ENCODE assay signal across 12 mouse cellular contexts in genomic region chr17:27050853-27051252, GRCm38 (mm10). TPM values are rescaled to one million over a fixed set of nuclear protein-coding genes. Genes with fewer than 3 reads are reported as not detected.
DNase-seq lines count a peak whose midpoint lies in the region; ATAC-seq and TF ChIP-seq lines count a peak whose summit lies in the region.
"Had no signal": no experiment of that assay in that cellular context is flagged by ENCODE, and none has a peak within 500 bp of the region (broad histone marks: within the 10 kb centered on the region; RNA-seq: fewer than 3 reads in every experiment).

No protein-coding gene starts in this region.

- H3K9me3 ChIP-seq in liver, postnatal 0 days (ENCODE audit: low read length), result no peaks in the 10 kb centered on the region
- H3K9me3 ChIP-seq in liver, embryonic 12.5 days (replicated peaks), result no peaks in the 10 kb centered on the region
- no peaks in the 10 kb centered on the region for H3K9me3 ChIP-seq in MEL (replicated peaks; ENCODE audit: insufficient read depth, low read length)
- H3K9me3 ChIP-seq in embryonic facial prominence, embryonic 15.5 days (replicated peaks), result no peaks in the 10 kb centered on the region
- H3K9me3 ChIP-seq in stomach, embryonic 15.5 days, result no peaks in the 10 kb centered on the region
- H3K9me3 ChIP-seq: forebrain, embryonic 10.5 days; limb, embryonic 12.5 days had no signal

- no peaks in the 10 kb centered on the region for H3K36me3 ChIP-seq in liver, postnatal 0 days (replicated peaks; ENCODE audit: insufficient read depth, low read length)
- no peaks in the 10 kb centered on the region for H3K36me3 ChIP-seq in liver, embryonic 12.5 days
- peaks cover 0 to 5% of the 10 kb centered on the region in 2 experiments; a peak in 1 of 4 replicates for H3K36me3 ChIP-seq in MEL (ENCODE audit: control insufficient read depth in 1 of 2, insufficient read depth in 2 of 2, low read length in 2 of 2)
- no peaks in the 10 kb centered on the region for H3K36me3 ChIP-seq in embryonic facial prominence, embryonic 15.5 days
- no peaks in the 10 kb centered on the region for H3K36me3 ChIP-seq in stomach, embryonic 15.5 days
- H3K36me3 ChIP-seq: forebrain, embryonic 10.5 days; G1E; limb, embryonic 12.5 days had no signal

- H3K4me3 ChIP-seq in liver, postnatal 0 days (ENCODE audit: low read depth, low read length), result no peak overlapping the region
- no peak overlapping the region for H3K4me3 ChIP-seq in liver, embryonic 12.5 days
- H3K4me3 ChIP-seq in MEL (ENCODE audit: control insufficient read depth in 1 of 2, insufficient read depth in 1 of 2, low read depth in 2 of 2, low read length in 2 of 2), result peak overlapping the region in 1 of 2 experiments; percentile 64; a peak in 1 of 4 replicates
- H3K4me3 ChIP-seq in embryonic facial prominence, embryonic 15.5 days (replicated peaks), result no peak overlapping the region
- H3K4me3 ChIP-seq in stomach, embryonic 15.5 days (replicated peaks), result no peak overlapping the region
- H3K4me3 ChIP-seq: limb, embryonic 12.5 days had no signal

- no peak for TF ChIP-seq RAD21 in MEL (IDR thresholded peaks at IDR 0.05; ENCODE audit: low read depth, low read length)

- peaks cover 3% of the 10 kb centered on the region; the same call in 1 of the 2 replicates for H3K4me1 ChIP-seq in liver, postnatal 0 days (ENCODE audit: insufficient read depth)
- H3K4me1 ChIP-seq in liver, embryonic 12.5 days, result peaks cover 21% of the 10 kb centered on the region
- H3K4me1 ChIP-seq in MEL (ENCODE audit: control insufficient read depth in 1 of 2, insufficient read depth in 2 of 2, low read length in 2 of 2), result peaks cover 0 to 12% of the 10 kb centered on the region in 2 experiments; a peak in 3 of 4 replicates
- peaks cover 24% of the 10 kb centered on the region for H3K4me1 ChIP-seq in embryonic facial prominence, embryonic 15.5 days
- H3K4me1 ChIP-seq in stomach, embryonic 15.5 days, result peaks cover 28% of the 10 kb centered on the region

- TF ChIP-seq POLR2A in MEL (IDR thresholded peaks at IDR 0.05; ENCODE audit: control insufficient read depth in 1 of 2, insufficient read depth in 1 of 2, low read depth in 1 of 2, low read length in 2 of 2, poor library complexity in 1 of 2), result no peak

- WGBS in liver, postnatal 0 days (ENCODE audit: insufficient replicate concordance), result 62% methylated on average over 5 of the region's 5 CpGs
- 63% methylated on average over 5 of the region's 5 CpGs for WGBS in liver, embryonic 12.5 days (ENCODE audit: insufficient replicate concordance)
- WGBS in embryonic facial prominence, embryonic 15.5 days, result 55% methylated on average over 5 of the region's 5 CpGs
- WGBS in stomach, embryonic 15.5 days, result 66% methylated on average over 5 of the region's 5 CpGs

- no peak for TF ChIP-seq CTCF in liver, postnatal 0 days (IDR thresholded peaks at IDR 0.05; ENCODE audit: low read depth)
- TF ChIP-seq CTCF in MEL (IDR thresholded peaks at IDR 0.05 in 2 of 3, conservative IDR thresholded peaks at IDR 0.05 in 1 of 3; ENCODE audit: control insufficient read depth in 1 of 3, insufficient read depth in 1 of 3, low read depth in 2 of 3, low read length in 3 of 3, poor library complexity in 1 of 3, severe bottlenecking in 1 of 3), result no peak

- no peak for DNase-seq in liver, postnatal 0 days
- DNase-seq in MEL (ENCODE audit: low read depth, low spot score), result no peak
- no peak for DNase-seq in adrenal gland, postnatal 25 days
- DNase-seq: cerebellum, adult 9-10 months; kidney, adult 18-20 months had no signal

- peaks cover 1% of the 10 kb centered on the region; the same call in 1 of the 2 replicates for H3K79me2 ChIP-seq in MEL (ENCODE audit: control insufficient read depth, insufficient read depth, low read length, poor library complexity)

- no peak for TF ChIP-seq EP300 in liver, postnatal 0 days (IDR thresholded peaks at IDR 0.05; ENCODE audit: low read depth)
- no peak for TF ChIP-seq EP300 in MEL (IDR thresholded peaks at IDR 0.05; ENCODE audit: low read depth in 1 of 2, low read length in 2 of 2)

- H3K4me2 ChIP-seq in liver, postnatal 0 days (ENCODE audit: low read depth, low read length), result 0 out of 2 replicates have a peak overlapping the region, but pooled peaks have one; percentile 63
- H3K4me2 ChIP-seq in liver, embryonic 12.5 days, result no peak overlapping the region
- H3K4me2 ChIP-seq in embryonic facial prominence, embryonic 15.5 days (replicated peaks), result no peak overlapping the region
- H3K4me2 ChIP-seq in stomach, embryonic 15.5 days, result 0 out of 2 replicates have a peak overlapping the region, but pooled peaks have one; percentile 37
- H3K4me2 ChIP-seq: limb, embryonic 12.5 days had no signal

- H3K9ac ChIP-seq in liver, postnatal 0 days (replicated peaks), result no peak overlapping the region
- H3K9ac ChIP-seq in liver, embryonic 12.5 days, result no peak overlapping the region
- H3K9ac ChIP-seq in MEL (ENCODE audit: control insufficient read depth, low read depth, low read length, poor library complexity, severe bottlenecking), result peak overlapping the region; percentile 74
- no peak overlapping the region for H3K9ac ChIP-seq in embryonic facial prominence, embryonic 15.5 days
- H3K9ac ChIP-seq in stomach, embryonic 15.5 days, result no peak overlapping the region
- H3K9ac ChIP-seq: limb, embryonic 12.5 days had no signal

- H3K27me3 ChIP-seq in liver, postnatal 0 days (ENCODE audit: insufficient read depth, low read length), result no peaks in the 10 kb centered on the region
- H3K27me3 ChIP-seq in liver, embryonic 12.5 days (replicated peaks), result peaks cover under 1% of the 10 kb centered on the region; the same call in 1 of the 2 replicates
- no peaks in the 10 kb centered on the region for H3K27me3 ChIP-seq in MEL (ENCODE audit: control insufficient read depth in 1 of 2, insufficient read depth in 2 of 2, low read length in 2 of 2)
- H3K27me3 ChIP-seq in embryonic facial prominence, embryonic 15.5 days, result no peaks in the 10 kb centered on the region
- H3K27me3 ChIP-seq in stomach, embryonic 15.5 days (replicated peaks), result no peaks in the 10 kb centered on the region
- H3K27me3 ChIP-seq: limb, embryonic 12.5 days had no signal

- no peak overlapping the region for H3K27ac ChIP-seq in liver, postnatal 0 days (ENCODE audit: low read depth)
- no peak overlapping the region for H3K27ac ChIP-seq in liver, embryonic 12.5 days
- no peak overlapping the region for H3K27ac ChIP-seq in MEL (ENCODE audit: control insufficient read depth, low read depth, low read length)
- H3K27ac ChIP-seq in embryonic facial prominence, embryonic 15.5 days (replicated peaks), result 0 out of 2 replicates have a peak overlapping the region, but pooled peaks have one; percentile 30
- peak overlapping the region; percentile 46; the same call in 1 of the 2 replicates for H3K27ac ChIP-seq in stomach, embryonic 15.5 days
- H3K27ac ChIP-seq: limb, embryonic 12.5 days had no signal

- no peak for ATAC-seq in liver, postnatal 0 days
- no peak for ATAC-seq in liver, embryonic 12.5 days
- no peak for ATAC-seq in embryonic facial prominence, embryonic 15.5 days (ENCODE audit: insufficient number of reproducible peaks, low FRiP score, low TSS enrichment, low read depth)
- no peak for ATAC-seq in stomach, embryonic 15.5 days (ENCODE audit: insufficient read depth, low FRiP score, low read depth)
- no peak for ATAC-seq in erythroid progenitor cell, adult 5-6 weeks (replicated peaks; ENCODE audit: low FRiP score, poor library complexity, severe bottlenecking)

TF ChIP-seq in MEL, 35 proteins besides CTCF, POLR2A, EP300 and RAD21 (continues in another document):
- no peak for TF ChIP-seq ETS1 (IDR thresholded peaks at IDR 0.05; ENCODE audit: low read depth, low read length)
- TF ChIP-seq ZKSCAN1 (IDR thresholded peaks at IDR 0.05; ENCODE audit: low read depth, low read length), result no peak
- no peak for TF ChIP-seq TBP (IDR thresholded peaks at IDR 0.05; ENCODE audit: low read depth, low read length)
- no peak for TF ChIP-seq BHLHE40 (IDR thresholded peaks at IDR 0.05; ENCODE audit: borderline replicate concordance, low read depth, low read length)
- TF ChIP-seq TAL1 (IDR thresholded peaks at IDR 0.05; ENCODE audit: low read length), result no peak
- no peak for TF ChIP-seq GATA1 (IDR thresholded peaks at IDR 0.05; ENCODE audit: low read depth, low read length)
- no peak for TF ChIP-seq CHD1 (IDR thresholded peaks at IDR 0.05; ENCODE audit: low read depth, low read length)
- TF ChIP-seq MXI1 (IDR thresholded peaks at IDR 0.05; ENCODE audit: low read depth, low read length), result no peak
- TF ChIP-seq ZNF384 (IDR thresholded peaks at IDR 0.05; ENCODE audit: low read depth, low read length), result no peak
- no peak for TF ChIP-seq MYC (IDR thresholded peaks at IDR 0.05; ENCODE audit: low read depth, low read length)
- no peak for TF ChIP-seq SMC3 (IDR thresholded peaks at IDR 0.05; ENCODE audit: low read depth, low read length)

RNA-seq across cellular contexts. Expression of gene Itpr3, which starts 6.3 kb away (rescaled TPM):
- polyA plus RNA-seq in liver, postnatal 0 days (2015; fragmentation: Nextera tagmentation; extraction: Ambion mirVana), result 0.36 and 0.45 TPM in 2 replicates
- polyA plus RNA-seq in liver, embryonic 12.5 days (2016; fragmentation: Nextera tagmentation; extraction: Ambion mirVana), result 1.2 and 1.3 TPM in 2 replicates
- total RNA-seq in MEL (2012; rRNA removed), result 7.3 and 9.7 TPM in 2 replicates
- polyA plus RNA-seq in MEL (2012; ENCODE audit: insufficient read depth in 1 of 2, insufficient read length in 2 of 2, low read depth in 1 of 2, low replicate concordance in 2 of 2, missing spikeins in 1 of 2), result 10 to 100 TPM in 1 of 2 experiments, not detected in 1; 11.4 TPM
- polyA plus RNA-seq in embryonic facial prominence, embryonic 15.5 days (2015; fragmentation: Nextera tagmentation; extraction: Ambion mirVana), result 5.3 TPM in 2 replicates
- polyA plus RNA-seq in stomach, embryonic 15.5 days (2015; fragmentation: Nextera tagmentation; extraction: Ambion mirVana), result 10.8 and 12.3 TPM in 2 replicates
- total RNA-seq in erythroid progenitor cell, adult 5-6 weeks (2015; ENCODE audit: low replicate concordance), result 1.3 and 9.0 TPM in 2 replicates
- total RNA-seq in erythroid progenitor cell, adult 5-6 weeks (2017; ENCODE audit: low replicate concordance), result 0.98 and 2.2 TPM in 2 replicates
- 6.1 and 7.4 TPM in 2 replicates for total RNA-seq in adrenal gland, postnatal 25 days (2021)

RNA-seq across cellular contexts. Expression of gene Bak1, which starts 22.0 kb away (rescaled TPM):
- polyA plus RNA-seq in liver, postnatal 0 days (2015; fragmentation: Nextera tagmentation; extraction: Ambion mirVana), result 2.7 and 2.9 TPM in 2 replicates
- 2.7 and 3.2 TPM in 2 replicates for polyA plus RNA-seq in liver, embryonic 12.5 days (2016; fragmentation: Nextera tagmentation; extraction: Ambion mirVana)
- 66.8 and 75.4 TPM in 2 replicates for total RNA-seq in MEL (2012; rRNA removed)
- 100 to 1,000 TPM in 1 of 2 experiments, not detected in 1; 150 TPM for polyA plus RNA-seq in MEL (2012; ENCODE audit: insufficient read depth in 1 of 2, insufficient read length in 2 of 2, low read depth in 1 of 2, low replicate concordance in 2 of 2, missing spikeins in 1 of 2)
- polyA plus RNA-seq in embryonic facial prominence, embryonic 15.5 days (2015; fragmentation: Nextera tagmentation; extraction: Ambion mirVana), result 5.6 and 7.3 TPM in 2 replicates
- polyA plus RNA-seq in stomach, embryonic 15.5 days (2015; fragmentation: Nextera tagmentation; extraction: Ambion mirVana), result 4.6 and 5.7 TPM in 2 replicates
- total RNA-seq in erythroid progenitor cell, adult 5-6 weeks (2015; ENCODE audit: low replicate concordance), result 32.7 and 36.0 TPM in 2 replicates
- total RNA-seq in erythroid progenitor cell, adult 5-6 weeks (2017; ENCODE audit: low replicate concordance), result 11.4 and 12.5 TPM in 2 replicates
- total RNA-seq in adrenal gland, postnatal 25 days (2021), result 35.7 and 43.8 TPM in 2 replicates

Comparison
In these comparisons a context has a peak if more than half of its experiments do, and no peak if none do; other contexts are left out.
1. H3K4me2 ChIP-seq: peak in liver, postnatal 0 days (single experiment) and stomach, embryonic 15.5 days (single experiment); none in liver, embryonic 12.5 days (single experiment) and embryonic facial prominence, embryonic 15.5 days (single experiment).
2. H3K27ac ChIP-seq: peak in embryonic facial prominence, embryonic 15.5 days (single experiment) and stomach, embryonic 15.5 days (single experiment); none in liver, postnatal 0 days (single experiment), liver, embryonic 12.5 days (single experiment) and MEL (single experiment).